Mouse (Mus musculus): ENCODE data around the gene Map3k1. TPM values are rescaled to one million over a fixed set of nuclear protein-coding genes. Genes with fewer than 3 reads are reported as not detected.

The Map3k1 gene
- polyA plus RNA-seq, 1 experiment from 2014 or later = 12.2 TPM

GRCm38 (mm10) chr13:111824178-111824577, 15.4 kb upstream of the Map3k1 start:
- H3K36me3 ChIP-seq (replicated peaks) = no peaks in the 10 kb centered on the region
- no peak for ATAC-seq (replicated peaks)
- no peak overlapping the region for H3K27ac ChIP-seq
- H3K9ac ChIP-seq = no peak overlapping the region
- H3K9me3 ChIP-seq = no peaks in the 10 kb centered on the region
- H3K27me3 ChIP-seq (replicated peaks) = no peaks in the 10 kb centered on the region
- no peak overlapping the region for H3K4me3 ChIP-seq
- H3K4me1 ChIP-seq = no peaks in the 10 kb centered on the region
- WGBS = 74% methylated on average over 4 of the region's 4 CpGs
- no peak overlapping the region for H3K4me2 ChIP-seq

- Histone ChIP-seq H3K9ac (no peak overlapping the region), H3K9me3 (no peaks in the 10 kb centered on the region), H3K36me3 (replicated peaks) (no peaks in the 10 kb centered on the region), H3K27ac (no peak overlapping the region), H3K4me3 (no peak overlapping the region), H3K27me3 (replicated peaks) (no peaks in the 10 kb centered on the region), H3K4me2 (no peak overlapping the region), H3K4me1 (no peaks in the 10 kb centered on the region)
- 89% methylated on average over 7 of the region's 7 CpGs for WGBS
- no peak for ATAC-seq (replicated peaks)
Observed at GRCm38 (mm10) chr13:111821727-111822375, 13.1 kb upstream of the Map3k1 start.

GRCm38 (mm10) chr13:111819618-111820385, 11.0 kb upstream of the Map3k1 start:
- Histone ChIP-seq H3K9ac (no peak overlapping the region), H3K27ac (no peak overlapping the region), H3K36me3 (replicated peaks) (no peaks in the 10 kb centered on the region), H3K4me2 (no peak overlapping the region), H3K27me3 (replicated peaks) (no peaks in the 10 kb centered on the region), H3K4me1 (no peaks in the 10 kb centered on the region), H3K4me3 (no peak overlapping the region), H3K9me3 (no peaks in the 10 kb centered on the region)
- no peak for ATAC-seq (replicated peaks)
- 67% methylated on average over 9 of the region's 9 CpGs for WGBS

GRCm38 (mm10) chr13:111819106-111819505, 10.3 kb upstream of the Map3k1 start:
- H3K4me2 ChIP-seq = no peak overlapping the region
- no peaks in the 10 kb centered on the region for H3K27me3 ChIP-seq (replicated peaks)
- H3K4me3 ChIP-seq = no peak overlapping the region
- 86% methylated on average over 4 of the region's 4 CpGs for WGBS
- no peak overlapping the region for H3K27ac ChIP-seq
- H3K9me3 ChIP-seq = no peaks in the 10 kb centered on the region
- no peak for ATAC-seq (replicated peaks)
- no peaks in the 10 kb centered on the region for H3K4me1 ChIP-seq
- H3K36me3 ChIP-seq (replicated peaks) = no peaks in the 10 kb centered on the region
- no peak overlapping the region for H3K9ac ChIP-seq

DNA sequence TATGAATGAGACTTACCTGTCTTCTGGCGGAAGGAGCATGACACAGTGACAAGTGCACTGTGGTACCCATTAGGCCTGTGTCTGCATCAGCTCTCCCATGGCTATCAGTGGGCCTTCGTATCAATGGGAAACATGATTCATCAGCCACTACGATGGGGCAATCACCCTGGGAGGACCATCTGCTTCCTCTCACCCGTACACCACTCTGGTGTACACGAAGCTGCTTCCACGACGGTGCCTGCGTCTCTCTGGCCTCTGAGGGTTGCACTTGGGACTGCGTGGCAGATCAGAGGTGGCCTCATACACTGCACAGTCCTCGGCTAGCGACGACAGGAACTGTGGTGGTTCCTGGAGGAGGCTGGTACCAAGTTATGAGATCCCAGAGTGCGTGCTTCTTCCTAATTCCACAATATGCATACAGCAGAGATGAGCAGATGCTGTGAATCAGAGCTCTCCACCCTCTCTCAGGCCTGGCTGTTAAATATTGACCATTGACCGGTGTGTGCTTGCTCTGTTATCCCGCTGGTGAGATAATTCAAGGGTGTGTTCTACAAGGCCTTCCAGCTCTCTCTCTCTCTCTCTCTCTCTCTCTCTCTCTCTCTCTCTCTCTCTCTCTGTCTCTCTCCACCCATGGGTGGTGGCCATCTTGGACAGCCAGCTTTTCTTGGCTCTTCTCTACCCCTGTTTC, 9.6 kb upstream of the Map3k1 start:
- H3K36me3 ChIP-seq (replicated peaks) = no peaks in the 10 kb centered on the region
- no peak overlapping the region for H3K4me2 ChIP-seq
- H3K4me3 ChIP-seq = no peak overlapping the region
- no peaks in the 10 kb centered on the region for H3K9me3 ChIP-seq
- ATAC-seq (replicated peaks) = no peak
- 90% methylated on average over 15 of the region's 15 CpGs for WGBS
- H3K9ac ChIP-seq = no peak overlapping the region
- H3K27me3 ChIP-seq (replicated peaks) = no peaks in the 10 kb centered on the region
- H3K27ac ChIP-seq = no peak overlapping the region
- no peaks in the 10 kb centered on the region for H3K4me1 ChIP-seq

DNA sequence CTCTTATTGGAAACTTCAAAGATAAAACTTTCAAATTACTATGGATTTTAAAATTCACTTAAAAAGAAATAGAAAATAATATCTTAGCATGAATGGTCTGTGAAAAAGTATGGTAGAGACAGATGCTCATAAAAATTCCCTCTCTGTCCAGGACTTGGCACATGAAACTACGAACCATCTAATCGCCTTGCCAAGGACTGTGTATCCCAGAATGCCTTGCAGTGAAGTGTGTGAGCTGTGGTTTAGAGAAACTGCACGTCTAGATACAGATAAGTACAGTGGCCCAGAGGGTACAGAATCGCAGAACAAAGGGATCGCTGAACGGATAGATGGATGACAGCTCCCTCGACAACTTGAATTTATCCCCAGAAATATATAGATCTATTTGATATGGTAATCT, 9.0 kb upstream of the Map3k1 start:
- no peak overlapping the region for H3K9ac ChIP-seq
- no peaks in the 10 kb centered on the region for H3K4me1 ChIP-seq
- no peak for ATAC-seq (replicated peaks)
- no peaks in the 10 kb centered on the region for H3K36me3 ChIP-seq (replicated peaks)
- no peak overlapping the region for H3K4me3 ChIP-seq
- no peak overlapping the region for H3K4me2 ChIP-seq
- H3K27me3 ChIP-seq (replicated peaks) = no peaks in the 10 kb centered on the region
- WGBS = 76% methylated on average over 7 of the region's 7 CpGs
- H3K9me3 ChIP-seq = no peaks in the 10 kb centered on the region
- H3K27ac ChIP-seq = no peak overlapping the region

DNA sequence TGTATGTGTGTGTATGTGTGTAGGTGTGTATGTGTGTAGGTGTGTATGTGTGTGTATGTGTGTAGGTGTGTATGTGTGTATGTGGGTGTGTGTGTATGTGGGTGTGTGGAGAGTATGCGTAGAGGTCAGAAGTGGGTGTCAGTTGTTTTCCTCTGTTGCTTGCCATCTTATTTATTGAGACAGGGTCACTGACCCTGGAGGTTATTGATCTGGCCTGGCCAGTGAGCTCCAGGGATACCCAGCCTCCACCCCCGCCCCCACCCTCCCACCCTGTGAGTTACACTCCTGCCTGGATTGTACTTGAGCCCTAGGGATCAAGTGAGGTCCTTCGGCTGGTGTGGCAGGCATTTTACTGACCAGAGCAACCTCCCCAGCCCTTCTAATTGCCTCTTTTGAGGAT, 7.6 kb upstream of the Map3k1 start:
- no peaks in the 10 kb centered on the region for H3K36me3 ChIP-seq (replicated peaks)
- no peaks in the 10 kb centered on the region for H3K4me1 ChIP-seq
- WGBS = 86% methylated on average over 3 of the region's 3 CpGs
- no peak overlapping the region for H3K4me2 ChIP-seq
- H3K9ac ChIP-seq = no peak overlapping the region
- no peak overlapping the region for H3K27ac ChIP-seq
- ATAC-seq (replicated peaks) = no peak
- no peaks in the 10 kb centered on the region for H3K9me3 ChIP-seq
- no peak overlapping the region for H3K4me3 ChIP-seq
- H3K27me3 ChIP-seq (replicated peaks) = no peaks in the 10 kb centered on the region

DNA sequence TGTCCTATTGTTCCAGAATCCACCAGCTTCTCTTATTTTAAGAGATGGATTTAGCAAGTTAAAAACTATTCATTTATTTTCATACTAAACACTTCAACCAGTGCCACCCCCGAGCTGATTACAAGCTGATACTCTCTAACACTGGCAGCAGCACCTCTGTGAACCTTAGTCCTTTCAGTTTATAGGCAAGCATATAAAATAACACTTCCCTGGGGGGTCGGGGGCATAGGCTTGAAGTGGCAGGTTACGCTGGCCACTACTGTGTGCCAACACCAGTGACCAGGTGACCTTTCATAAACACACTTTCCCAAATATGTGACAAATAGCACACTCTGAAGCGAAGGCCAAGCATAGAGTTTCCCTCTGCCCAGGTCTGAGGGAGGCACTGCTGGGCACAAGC, 6.7 kb upstream of the Map3k1 start:
- Histone ChIP-seq H3K9me3 (no peaks in the 10 kb centered on the region), H3K4me3 (no peak overlapping the region), H3K27ac (no peak overlapping the region), H3K36me3 (replicated peaks) (no peaks in the 10 kb centered on the region), H3K4me1 (no peaks in the 10 kb centered on the region), H3K9ac (no peak overlapping the region), H3K27me3 (replicated peaks) (no peaks in the 10 kb centered on the region), H3K4me2 (no peak overlapping the region)
- WGBS = 94% methylated on average over 4 of the region's 4 CpGs
- no peak for ATAC-seq (replicated peaks)

GRCm38 (mm10) chr13:111815017-111815416, 6.2 kb upstream of the Map3k1 start:
- no peak for ATAC-seq (replicated peaks)
- Histone ChIP-seq H3K9ac (no peak overlapping the region), H3K36me3 (replicated peaks) (no peaks in the 10 kb centered on the region), H3K27me3 (replicated peaks) (no peaks in the 10 kb centered on the region), H3K4me3 (no peak overlapping the region), H3K4me1 (no peaks in the 10 kb centered on the region), H3K27ac (no peak overlapping the region), H3K9me3 (no peaks in the 10 kb centered on the region), H3K4me2 (no peak overlapping the region)
- 94% methylated on average over 7 of the region's 7 CpGs for WGBS

DNA sequence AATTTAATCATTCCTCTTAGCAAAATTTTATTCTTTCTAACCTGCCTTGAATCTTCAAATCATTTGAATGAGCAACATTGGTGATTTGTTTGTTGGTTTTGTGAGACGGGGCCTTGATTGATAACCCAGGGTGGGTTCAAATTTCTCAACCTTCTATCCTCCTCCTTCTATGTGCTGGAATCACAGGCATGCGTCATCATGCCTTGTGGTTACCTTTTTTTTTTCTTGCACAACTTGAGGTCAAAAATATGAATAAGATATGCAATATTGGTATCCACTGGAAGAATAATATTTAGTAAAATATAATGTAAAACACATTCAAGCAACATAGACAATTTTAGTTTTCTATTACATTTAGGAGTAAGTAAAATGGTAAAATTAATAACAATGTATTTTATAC, 3.9 kb upstream of the Map3k1 start:
- Histone ChIP-seq H3K27ac (no peak overlapping the region), H3K36me3 (replicated peaks) (no peaks in the 10 kb centered on the region), H3K9ac (no peak overlapping the region), H3K9me3 (no peaks in the 10 kb centered on the region), H3K27me3 (replicated peaks) (no peaks in the 10 kb centered on the region), H3K4me3 (no peak overlapping the region), H3K4me1 (no peaks in the 10 kb centered on the region), H3K4me2 (no peak overlapping the region)
- 90% methylated on average over 2 of the region's 2 CpGs for WGBS
- ATAC-seq (replicated peaks) = no peak

DNA sequence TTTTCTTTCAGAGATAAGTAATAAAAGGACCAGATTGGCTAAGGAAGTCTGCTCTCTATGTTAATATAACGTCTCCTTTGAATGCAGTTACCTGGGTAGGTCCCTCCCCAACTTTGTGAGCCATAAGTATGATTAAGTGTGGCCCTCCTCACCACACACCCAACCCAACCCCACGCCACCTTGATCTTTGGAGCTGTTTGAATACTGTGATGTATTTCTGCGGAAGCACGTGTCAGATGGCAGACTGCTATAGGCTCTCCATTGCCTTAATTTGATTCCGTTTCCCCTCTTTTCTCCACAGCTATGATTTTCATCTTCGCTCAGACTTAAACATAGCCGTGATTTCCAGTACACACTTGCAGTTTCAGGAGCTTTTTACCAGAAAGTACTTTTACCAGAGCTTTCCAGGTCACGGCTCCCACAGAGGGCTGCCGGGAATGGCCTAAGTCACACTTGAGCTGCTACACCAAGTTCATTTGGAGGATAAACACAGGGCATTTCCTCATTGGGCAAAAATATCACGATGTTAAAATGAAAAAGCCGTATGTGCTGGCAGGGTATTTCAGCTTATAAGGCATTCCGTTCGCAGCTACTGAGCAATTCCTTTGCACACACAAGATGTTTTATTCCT, 2.3 kb upstream of the Map3k1 start:
- H3K27me3 ChIP-seq (replicated peaks) = no peaks in the 10 kb centered on the region
- H3K4me2 ChIP-seq = no peak overlapping the region
- no peak overlapping the region for H3K27ac ChIP-seq
- no peak overlapping the region for H3K4me3 ChIP-seq
- H3K9me3 ChIP-seq = no peaks in the 10 kb centered on the region
- 86% methylated on average over 13 of the region's 13 CpGs for WGBS
- no peaks in the 10 kb centered on the region for H3K36me3 ChIP-seq (replicated peaks)
- H3K9ac ChIP-seq = no peak overlapping the region
- no peak for ATAC-seq (replicated peaks)
- peaks cover 7% of the 10 kb centered on the region for H3K4me1 ChIP-seq

DNA sequence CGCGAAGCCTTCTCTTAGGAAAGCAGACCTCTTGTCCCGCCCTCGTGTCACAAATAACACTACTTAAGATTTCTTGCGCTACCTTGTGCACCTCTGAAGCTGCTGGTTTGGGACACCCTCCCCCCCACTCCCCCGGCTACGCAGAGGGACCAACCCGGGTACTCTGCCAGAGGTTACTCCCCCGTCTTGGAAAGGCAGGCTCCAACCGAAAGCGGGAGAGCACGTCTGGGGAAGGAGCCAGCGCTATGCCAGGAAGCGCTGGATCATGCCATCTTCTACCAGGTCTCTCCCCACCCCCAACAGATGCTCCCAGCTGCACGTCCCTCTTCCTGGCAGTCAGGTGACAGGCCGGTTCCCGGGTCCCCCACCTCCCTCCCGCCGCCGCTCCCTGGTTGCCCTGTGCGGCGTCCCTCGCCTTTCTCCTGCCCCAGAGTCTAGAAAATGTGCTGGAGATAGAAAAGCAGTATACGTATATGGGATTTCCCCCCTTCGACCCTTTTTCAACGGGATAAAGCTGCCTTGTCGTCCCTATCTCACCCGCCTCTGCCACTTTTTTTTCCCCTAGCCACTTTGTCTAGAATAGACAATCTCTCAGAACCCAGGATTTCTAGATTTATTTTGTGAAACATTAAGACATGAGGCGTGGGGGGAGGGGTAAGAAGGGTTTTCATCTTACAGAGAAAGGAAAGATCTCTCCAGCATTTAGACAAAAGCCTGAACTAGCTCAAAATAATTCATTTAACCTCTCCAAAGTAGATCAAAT, 854 bp upstream of the Map3k1 start:
- Histone ChIP-seq H3K4me3 (peak overlapping the region; percentile 81), H3K27me3 (replicated peaks) (no peaks in the 10 kb centered on the region), H3K9ac (peak overlapping the region; percentile 80), H3K4me2 (peak overlapping the region; percentile 79), H3K27ac (peak overlapping the region; percentile 99), H3K36me3 (replicated peaks) (no peaks in the 10 kb centered on the region), H3K4me1 (peaks cover 14% of the 10 kb centered on the region), H3K9me3 (no peaks in the 10 kb centered on the region)
- peak; percentile 74 for ATAC-seq (replicated peaks)
- 1% methylated on average over 29 of the region's 29 CpGs for WGBS

Measured in midbrain, embryonic 15.5 days (tissue).